Mouse (Mus musculus) neural tube, postnatal 0 days (tissue): Measurements from ENCODE around the gene Slc35c2. TPM values are rescaled to one million over a fixed set of nuclear protein-coding genes. Genes with fewer than 3 reads are reported as not detected.

ENCODE experiments used
- polyA plus RNA-seq: library from polyadenylated mRNA; unstranded; fragments of >200 nt; fragmentation: Nextera tagmentation; extraction: Ambion mirVana; gene quantifications from 2 replicates; pipeline ENCODE4 v1.2.1, GENCODE M21; 2015

Slc35c2 gene
- 61.4 and 65.8 TPM in 2 replicates for polyA plus RNA-seq

GRCm38 (mm10) chr2:165287202-165287984 is at the start of gene Slc35c2:
TSS of gene Slc35c2 (minus strand) at chr2:165287869.

GRCm38 (mm10) chr2:165326304-165327190 is 38.9 kb upstream of the Slc35c2 start, which contains the start of gene Elmo2:
TSS of gene Elmo2 (minus strand) at chr2:165326479.

GRCm38 (mm10) chr2:165234613-165235291 is 52.9 kb downstream of the Slc35c2 start, which contains the start of gene Cdh22:
TSS of gene Cdh22 (minus strand) at chr2:165234853.

Other genes starting within 250 kb of the Slc35c2 start
- 3.9 and 4.2 TPM in 2 replicates for gene Cd40, start 232.2 kb downstream of the Slc35c2 start, polyA plus RNA-seq
- not detected in 2 replicates for gene 1700025C18Rik, start 197.1 kb downstream of the Slc35c2 start, polyA plus RNA-seq
- gene Cdh22, start 53.0 kb downstream of the Slc35c2 start, polyA plus RNA-seq: 18.0 and 18.7 TPM in 2 replicates
- gene Elmo2, start 38.6 kb upstream of the Slc35c2 start, polyA plus RNA-seq: 59.7 and 71.2 TPM in 2 replicates
- gene Zfp663, start 80.9 kb upstream of the Slc35c2 start, polyA plus RNA-seq: 0.88 and 1.8 TPM in 2 replicates
- gene Zfp334, start 100.4 kb upstream of the Slc35c2 start, polyA plus RNA-seq: 4.7 and 5.1 TPM in 2 replicates
- 0.06 and 0.14 TPM in 2 replicates for gene Ocstamp, start 112.5 kb upstream of the Slc35c2 start, polyA plus RNA-seq
- 8.6 and 12.8 TPM in 2 replicates for gene Slc13a3, start 185.4 kb upstream of the Slc35c2 start, polyA plus RNA-seq
- 32.4 and 34.9 TPM in 2 replicates for gene Trp53rka, start 205.5 kb upstream of the Slc35c2 start, polyA plus RNA-seq
- 2.4 and 3.1 TPM in 2 replicates for gene Slc2a10, start 215.9 kb upstream of the Slc35c2 start, polyA plus RNA-seq